8 mouse cellular contexts compared by ENCODE assay signal in the genomic region with DNA sequence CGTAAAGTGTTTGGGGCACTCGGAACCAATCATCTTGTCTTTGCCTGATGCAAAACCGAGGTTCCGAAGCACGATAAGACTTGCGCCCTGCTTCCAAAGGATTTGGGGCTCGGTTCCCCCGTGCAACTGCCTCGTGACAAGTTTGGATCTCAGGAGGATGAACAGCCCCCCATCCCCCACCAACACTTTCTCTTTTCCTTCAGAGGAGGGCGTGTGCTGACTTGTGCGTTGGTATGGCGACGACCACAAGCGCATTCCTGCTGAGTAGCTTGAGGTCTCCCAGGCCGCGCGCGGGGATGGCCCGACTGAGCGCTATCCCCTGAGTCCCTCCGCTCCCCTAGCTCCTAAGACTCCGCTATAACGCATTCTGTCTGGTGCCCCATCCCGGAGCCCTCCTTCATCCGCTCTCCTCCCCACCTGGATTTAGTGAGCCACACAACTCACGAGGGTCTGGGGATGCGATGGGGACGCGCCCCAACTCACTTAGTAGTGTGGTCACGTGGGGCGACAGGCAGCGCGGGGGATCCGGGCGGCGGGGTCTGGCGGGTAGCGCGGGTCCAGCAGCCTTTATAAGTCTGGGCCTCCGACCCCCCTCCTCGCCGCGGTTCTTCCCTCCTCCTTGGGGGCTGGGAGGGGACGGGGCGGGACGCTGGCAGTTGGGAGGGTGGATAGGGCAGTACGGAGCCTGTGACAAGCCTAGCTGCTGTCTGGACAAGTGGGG. TPM values are rescaled to one million over a fixed set of nuclear protein-coding genes. Genes with fewer than 3 reads are reported as not detected.
DNase-seq lines count a peak whose midpoint lies in the region; ATAC-seq and TF ChIP-seq lines count a peak whose summit lies in the region.

A gene (minus strand): TSS at position 611 of the 721 bp plus-strand sequence.

- DNase-seq in ovary, postnatal 36 days (ENCODE audit: low spot score): peak; percentile 50
- DNase-seq in ovary, adult 18-20 months (ENCODE audit: low spot score): no peak
- DNase-seq in gastrocnemius, postnatal 14 days: peak; percentile 45
- DNase-seq in hindbrain, postnatal 0 days (ENCODE audit: low spot score): peak; percentile 64
- DNase-seq in limb, embryonic 14.5 days (ENCODE audit: low spot score): peak; percentile 78
- DNase-seq in thymus, postnatal 4 days: peak; percentile 61

- peaks cover 48% of the 10 kb centered on the region for H3K4me1 ChIP-seq in bone marrow macrophage, adult 2 months (ENCODE audit: control insufficient read depth, insufficient read depth, low read length)
- H3K4me1 ChIP-seq in hindbrain, postnatal 0 days (ENCODE audit: insufficient read depth, low read length): peaks cover 22% of the 10 kb centered on the region; the same call in 1 of the 2 replicates
- H3K4me1 ChIP-seq in limb, embryonic 14.5 days (ENCODE audit: control insufficient read depth, insufficient read depth, low read length): peaks cover 13% of the 10 kb centered on the region; the same call in 1 of the 2 replicates
- H3K4me1 ChIP-seq in midbrain, embryonic 13.5 days (replicated peaks): peaks cover 24% of the 10 kb centered on the region

- no peak for TF ChIP-seq POLR2A in bone marrow macrophage, adult 2 months (IDR thresholded peaks at IDR 0.05; ENCODE audit: borderline replicate concordance, low read depth, low read length)
- no peak for TF ChIP-seq POLR2A in limb, embryonic 14.5 days (IDR thresholded peaks at IDR 0.05; ENCODE audit: borderline replicate concordance, extremely low read depth, insufficient read depth, insufficient read length)

- 0 out of 2 replicates have a peak, but pooled peaks cover 13% of the 10 kb centered on the region for H3K27me3 ChIP-seq in hindbrain, postnatal 0 days (ENCODE audit: insufficient read depth, low read length)
- peaks cover 41% of the 10 kb centered on the region for H3K27me3 ChIP-seq in limb, embryonic 14.5 days (ENCODE audit: control insufficient read depth, insufficient read depth, low read length)
- peaks cover 49% of the 10 kb centered on the region for H3K27me3 ChIP-seq in midbrain, embryonic 13.5 days

- H3K36me3 ChIP-seq in hindbrain, postnatal 0 days (ENCODE audit: insufficient read depth, low read length): no peaks in the 10 kb centered on the region
- no peaks in the 10 kb centered on the region for H3K36me3 ChIP-seq in limb, embryonic 14.5 days (ENCODE audit: control insufficient read depth, insufficient read depth, low read length)
- no peaks in the 10 kb centered on the region for H3K36me3 ChIP-seq in midbrain, embryonic 13.5 days

- H3K4me2 ChIP-seq in hindbrain, postnatal 0 days (ENCODE audit: low read depth, low read length): peak within 1 kb of the TSS; percentile 97
- peak within 1 kb of the TSS; percentile 97 for H3K4me2 ChIP-seq in limb, embryonic 14.5 days (replicated peaks; ENCODE audit: low read depth, low read length, severe bottlenecking)
- peak within 1 kb of the TSS; percentile 93 for H3K4me2 ChIP-seq in midbrain, embryonic 13.5 days (replicated peaks)

- WGBS in hindbrain, postnatal 0 days: under 1% methylated on average over 47 of the region's 47 CpGs
- 0% methylated on average over 43 of the region's 47 CpGs for WGBS in limb, embryonic 14.5 days
- under 1% methylated on average over 47 of the region's 47 CpGs for WGBS in midbrain, embryonic 13.5 days

- peak; percentile 86 for ATAC-seq in hindbrain, postnatal 0 days
- peak; percentile 65 for ATAC-seq in limb, embryonic 14.5 days (ENCODE audit: low FRiP score, low read depth)
- peak; percentile 84 for ATAC-seq in midbrain, embryonic 13.5 days

- peak within 1 kb of the TSS; percentile 70 for H3K4me3 ChIP-seq in bone marrow macrophage, adult 2 months (ENCODE audit: insufficient read depth, low read length)
- peak within 1 kb of the TSS; percentile 50 for H3K4me3 ChIP-seq in hindbrain, postnatal 0 days (ENCODE audit: low read length)
- peak within 1 kb of the TSS; percentile 52 for H3K4me3 ChIP-seq in limb, embryonic 14.5 days (replicated peaks; ENCODE audit: low read length)
- H3K4me3 ChIP-seq in midbrain, embryonic 13.5 days (replicated peaks): peak within 1 kb of the TSS; percentile 48

- no peak for TF ChIP-seq CTCF in bone marrow macrophage, adult 2 months (IDR thresholded peaks at IDR 0.05; ENCODE audit: low read depth, low read length)
- peak; percentile 10; the same call in 1 of the 2 replicates for TF ChIP-seq CTCF in hindbrain, postnatal 0 days (IDR thresholded peaks at IDR 0.05; ENCODE audit: low read depth)

- intact Hi-C loops in gastrocnemius, postnatal 14 days (cut with DNase I; ENCODE audit: low total_unique reads): no loop called here

- H3K9ac ChIP-seq in hindbrain, postnatal 0 days (replicated peaks; ENCODE audit: low read length): peak within 1 kb of the TSS; percentile 53
- peak within 1 kb of the TSS; percentile 47 for H3K9ac ChIP-seq in limb, embryonic 14.5 days (ENCODE audit: low read depth, low read length, severe bottlenecking)
- H3K9ac ChIP-seq in midbrain, embryonic 13.5 days (replicated peaks): peak within 1 kb of the TSS; percentile 68

- no peaks in the 10 kb centered on the region for H3K9me3 ChIP-seq in hindbrain, postnatal 0 days (ENCODE audit: low read length)
- H3K9me3 ChIP-seq in limb, embryonic 14.5 days (ENCODE audit: control insufficient read depth, low read length): no peaks in the 10 kb centered on the region
- H3K9me3 ChIP-seq in midbrain, embryonic 13.5 days: no peaks in the 10 kb centered on the region

- peak within 1 kb of the TSS; percentile 97 for H3K27ac ChIP-seq in bone marrow macrophage, adult 2 months (ENCODE audit: insufficient read depth, low read depth, low read length)
- peak within 1 kb of the TSS; percentile 58; the same call in 1 of the 2 replicates for H3K27ac ChIP-seq in hindbrain, postnatal 0 days
- H3K27ac ChIP-seq in limb, embryonic 14.5 days (replicated peaks; ENCODE audit: low read depth, low read length): no peak within 1 kb of the TSS
- peak within 1 kb of the TSS; percentile 30; the same call in 1 of the 2 replicates for H3K27ac ChIP-seq in midbrain, embryonic 13.5 days

RNA-seq across cellular contexts. Expression of the gene that starts here (rescaled TPM):
- polyA plus RNA-seq in bone marrow macrophage, adult 2 months (2012; ENCODE audit: insufficient read depth, insufficient read length, missing spikeins): 1,260 and 1,371 TPM in 2 replicates
- total RNA-seq in gastrocnemius, postnatal 14 days (2021): 10 to 100 TPM; 19.9 to 22.8 TPM
- total RNA-seq in hindbrain, postnatal 0 days (2014; rRNA removed): 76.2 and 88.7 TPM in 2 replicates
- 99.6 and 117 TPM in 2 replicates for polyA plus RNA-seq in hindbrain, postnatal 0 days (2015; fragmentation: Nextera tagmentation; extraction: Ambion mirVana)
- 45.5 and 55.3 TPM in 2 replicates for polyA plus RNA-seq in limb, embryonic 14.5 days (2012; rRNA removed)
- 51.1 and 56.2 TPM in 2 replicates for polyA plus RNA-seq in limb, embryonic 14.5 days (2014; fragmentation: Nextera tagmentation; extraction: Ambion mirVana)
- polyA plus RNA-seq in midbrain, embryonic 13.5 days (2015; fragmentation: Nextera tagmentation; extraction: Ambion mirVana): 69.1 and 96.1 TPM in 2 replicates

Comparison
In these comparisons a context has a peak if more than half of its experiments do, and no peak if none do; other contexts are left out.
1. RNA of the gene that starts here (polyA plus RNA-seq): 1,260 to 1,371 TPM in bone marrow macrophage, adult 2 months; 99.6 to 117 TPM in hindbrain, postnatal 0 days, 69.1 to 96.1 TPM in midbrain, embryonic 13.5 days and 45.5 to 56.2 TPM in limb, embryonic 14.5 days; every median in the first group is over 10 times any median in the second.
2. Peak in every context shown above with its lines, with median percentiles within 50 percentile points of each other: H3K4me3 ChIP-seq, ATAC-seq, H3K4me2 ChIP-seq and H3K9ac ChIP-seq.